Mouse (Mus musculus) embryo, embryonic 10.5 days (tissue): ENCODE data around the gene Gm20388.
"Not testable (repeated sequence)": the region's sequence is repeated elsewhere in the genome, so short reads cannot be mapped to it uniquely, and the experiment has no call there.

ENCODE experiments used
- DNase-seq: peaks from one replicate; pipeline ENCODE4 v3.0.0-alpha.2; 2015; ENCODE audit warnings: low spot score

The Gm20388 gene

GRCm38 (mm10) chr8:122551265-122552051 is 2640.8 kb downstream of the Gm20388 start, which contains the start of gene Piezo1:
TSS of gene Piezo1 (minus strand) at chr8:122551329.
- peak; percentile 88 for DNase-seq

- no peak for DNase-seq
Measured at GRCm38 (mm10) chr8:122554786-122555185, 2644.1 kb downstream of the Gm20388 start.

GRCm38 (mm10) chr8:122556030-122557009 is 2645.7 kb downstream of the Gm20388 start:
- no peak for DNase-seq

GRCm38 (mm10) chr8:122557248-122558038 is 2646.8 kb downstream of the Gm20388 start:
- DNase-seq: no peak

- peak; percentile 55 for DNase-seq
Measured at GRCm38 (mm10) chr8:122558671-122559349, 2648.2 kb downstream of the Gm20388 start.

- no peak for DNase-seq
Measured at GRCm38 (mm10) chr8:122561199-122561598, 2650.6 kb downstream of the Gm20388 start.

GRCm38 (mm10) chr8:122564363-122565352 is 2654.0 kb downstream of the Gm20388 start:
- no peak for DNase-seq

- peak; percentile 57 for DNase-seq
Measured at GRCm38 (mm10) chr8:122566766-122567165, 2656.1 kb downstream of the Gm20388 start.

- DNase-seq: peak; percentile 98
Measured at GRCm38 (mm10) chr8:122567361-122568108, 2656.9 kb downstream of the Gm20388 start, which contains the start of gene Cdt1. TSS of gene Cdt1 (plus strand) at chr8:122568015.

GRCm38 (mm10) chr8:122568109-122568504 is 2657.5 kb downstream of the Gm20388 start:
- DNase-seq: no peak

GRCm38 (mm10) chr8:122568881-122569309 is 2658.3 kb downstream of the Gm20388 start:
- DNase-seq: no peak

- no peak for DNase-seq
Measured at GRCm38 (mm10) chr8:122569329-122569728, 2658.7 kb downstream of the Gm20388 start.

- DNase-seq: no peak
Measured at GRCm38 (mm10) chr8:122569996-122570395, 2659.4 kb downstream of the Gm20388 start.

- no peak for DNase-seq
Measured at GRCm38 (mm10) chr8:122571153-122571552, 2660.5 kb downstream of the Gm20388 start.

- DNase-seq: no peak
Measured at GRCm38 (mm10) chr8:122571750-122572267, 2661.2 kb downstream of the Gm20388 start.

GRCm38 (mm10) chr8:122572751-122573150 is 2662.1 kb downstream of the Gm20388 start:
- no peak for DNase-seq

- DNase-seq: not testable (repeated sequence)
Measured at GRCm38 (mm10) chr8:122573176-122573575, 2662.5 kb downstream of the Gm20388 start.

GRCm38 (mm10) chr8:122573577-122573976 is 2662.9 kb downstream of the Gm20388 start:
- DNase-seq: no peak

- DNase-seq: no peak
Measured at GRCm38 (mm10) chr8:122574264-122574663, 2663.6 kb downstream of the Gm20388 start.
